Mouse (Mus musculus) lung, postnatal 25 days (tissue): ENCODE measurements around the gene Macrod1.

Experiments
- DNase-seq: peaks from one replicate; pipeline ENCODE4 v3.0.0; 2022; ENCODE audit warnings: low spot score

Gene Macrod1

GRCm38 (mm10) chr19:7142207-7142915 lies 85.8 kb downstream of the Macrod1 start:
- no peak for DNase-seq

- DNase-seq: peak; percentile 56
Observed at GRCm38 (mm10) chr19:7143854-7144253, 87.2 kb downstream of the Macrod1 start.

GRCm38 (mm10) chr19:7144458-7144857 lies 87.8 kb downstream of the Macrod1 start:
- no peak for DNase-seq

GRCm38 (mm10) chr19:7146376-7146775 lies 89.8 kb downstream of the Macrod1 start:
- no peak for DNase-seq

GRCm38 (mm10) chr19:7148096-7148495 lies 91.5 kb downstream of the Macrod1 start:
- DNase-seq: no peak

GRCm38 (mm10) chr19:7148541-7149085 lies 92.0 kb downstream of the Macrod1 start:
- DNase-seq: no peak

GRCm38 (mm10) chr19:7149158-7149685 lies 92.6 kb downstream of the Macrod1 start:
- no peak for DNase-seq

GRCm38 (mm10) chr19:7151300-7151926 lies 94.8 kb downstream of the Macrod1 start:
- no peak for DNase-seq

GRCm38 (mm10) chr19:7151927-7152653 lies 95.5 kb downstream of the Macrod1 start:
- DNase-seq: no peak

- DNase-seq: no peak
Observed at GRCm38 (mm10) chr19:7153232-7153631, 96.6 kb downstream of the Macrod1 start.

GRCm38 (mm10) chr19:7155196-7155595 lies 98.6 kb downstream of the Macrod1 start:
- no peak for DNase-seq

GRCm38 (mm10) chr19:7157734-7158133 lies 101.1 kb downstream of the Macrod1 start:
- no peak for DNase-seq

- no peak for DNase-seq
Observed at GRCm38 (mm10) chr19:7160151-7160906, 103.7 kb downstream of the Macrod1 start.

GRCm38 (mm10) chr19:7161064-7161463 lies 104.5 kb downstream of the Macrod1 start:
- no peak for DNase-seq

GRCm38 (mm10) chr19:7164238-7164637 lies 107.6 kb downstream of the Macrod1 start:
- DNase-seq: no peak

- no peak for DNase-seq
Observed at GRCm38 (mm10) chr19:7164820-7165323, 108.3 kb downstream of the Macrod1 start.

GRCm38 (mm10) chr19:7165509-7166199 lies 109.0 kb downstream of the Macrod1 start:
- no peak for DNase-seq

- DNase-seq: no peak
Observed at GRCm38 (mm10) chr19:7166200-7166711, 109.6 kb downstream of the Macrod1 start.

GRCm38 (mm10) chr19:7166767-7167166 lies 110.2 kb downstream of the Macrod1 start:
- DNase-seq: no peak

GRCm38 (mm10) chr19:7168423-7168822 lies 111.8 kb downstream of the Macrod1 start:
- DNase-seq: no peak

- no peak for DNase-seq
Observed at GRCm38 (mm10) chr19:7170916-7171315, 114.3 kb downstream of the Macrod1 start.
